Mouse (Mus musculus) bone marrow, adult 2 months (tissue): ENCODE measurements around the gene Prdm16.

Source experiments
- CTCF ChIP-seq: fragments of 200-500 bp; IDR thresholded peaks from 2 replicates; pipeline ENCODE4 v1.5.1; 2011; ENCODE audit warnings: low read length, control low read depth; ENCODE audit not compliant: control insufficient read depth, insufficient read depth
- POLR2A ChIP-seq: fragments of 200-500 bp; IDR thresholded peaks from 2 replicates; pipeline ENCODE4 v1.6.1; 2011; ENCODE audit warnings: low read depth, mild to moderate bottlenecking, control low read depth, low read length, borderline replicate concordance; ENCODE audit not compliant: control insufficient read depth

- TF ChIP-seq POLR2A, result no peak
- TF ChIP-seq CTCF, result no peak
These were observed 288.4 kb downstream of the Prdm16 start for GRCm38 (mm10) chr4:154348197-154348786.
